Mouse (Mus musculus): ENCODE measurements around the gene Gramd1a. TPM values are rescaled to one million over a fixed set of nuclear protein-coding genes. Genes with fewer than 3 reads are reported as not detected.
A peak's percentile ranks its signal among the peaks of the same experiment; 100 is the strongest.

Gene Gramd1a
- polyA plus RNA-seq, 1 experiment from 2014 or later, result 21.2 TPM

DNA sequence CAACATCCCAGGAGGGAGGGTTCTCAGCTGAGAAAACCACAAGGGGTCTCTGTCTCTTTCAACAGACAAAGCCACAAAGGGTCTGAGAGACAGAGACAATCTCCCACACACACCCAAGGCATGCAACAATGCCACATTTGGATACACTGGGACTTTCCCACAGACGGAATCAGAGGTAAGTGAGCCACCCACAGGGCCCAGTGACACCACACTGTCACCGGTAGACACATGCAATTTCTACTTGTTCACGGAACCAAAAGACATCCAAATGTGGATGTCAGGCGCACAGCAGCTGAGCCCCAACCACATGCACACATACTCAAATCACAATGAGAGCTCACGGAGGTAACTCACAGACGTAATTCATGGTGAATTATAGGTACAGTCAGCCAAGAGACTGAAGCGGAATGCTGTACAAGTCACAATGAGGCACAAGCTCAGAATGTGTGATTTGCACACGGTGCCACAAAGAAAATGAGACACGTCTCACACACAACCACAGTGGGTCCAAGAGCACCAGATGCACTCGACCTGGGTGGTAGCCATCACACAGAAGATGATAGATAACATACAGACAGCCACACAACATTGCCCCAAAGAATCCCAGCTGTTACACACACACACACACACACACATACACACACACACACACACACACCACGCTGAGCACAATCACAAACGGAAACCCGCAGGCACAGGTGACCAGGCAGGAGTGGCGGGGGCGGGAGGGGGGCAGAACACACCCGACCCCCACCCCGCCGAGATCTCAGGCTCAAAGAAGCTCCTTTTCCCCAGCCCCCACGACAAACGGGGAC is 5.7 kb downstream of the Gramd1a start:
- H3K36me3 ChIP-seq, result peaks cover 8% of the 10 kb centered on the region
- peaks cover 66% of the 10 kb centered on the region for H3K4me1 ChIP-seq
- H3K4me3 ChIP-seq, result peak overlapping the region; percentile 73
- ATAC-seq, result no peak
- 4% methylated on average over 20 of the region's 20 CpGs for WGBS (ENCODE audit: insufficient replicate concordance)
- peak overlapping the region; percentile 81 for H3K9ac ChIP-seq
- H3K27me3 ChIP-seq (replicated peaks), result no peaks in the 10 kb centered on the region
- no peaks in the 10 kb centered on the region for H3K9me3 ChIP-seq (replicated peaks)
- H3K27ac ChIP-seq, result peak overlapping the region; percentile 83
- H3K4me2 ChIP-seq, result peak overlapping the region; percentile 91

DNA sequence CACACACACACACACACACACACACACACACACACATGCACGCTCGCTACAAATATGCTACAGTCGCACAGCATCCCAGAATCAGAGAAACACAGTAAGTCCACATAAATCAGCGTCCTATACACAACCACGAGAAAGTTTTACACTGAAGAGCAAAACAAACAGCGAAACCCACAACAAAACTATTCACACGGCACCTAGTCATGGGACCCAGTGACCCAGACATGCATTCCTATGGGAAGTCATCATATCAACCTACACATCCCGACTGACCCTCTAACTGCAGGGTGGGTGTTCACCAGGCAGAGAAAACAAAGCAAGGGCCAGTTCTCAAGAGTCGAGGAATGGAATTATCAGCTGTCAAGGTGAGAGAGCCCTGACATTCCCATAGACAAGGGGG is 6.4 kb downstream of the Gramd1a start:
- 37% methylated on average over 9 of the region's 9 CpGs for whole genome bisulfite sequencing (ENCODE audit: insufficient replicate concordance)
- Histone ChIP-seq H3K4me1 (peaks cover 66% of the 10 kb centered on the region), H3K4me2 (peak overlapping the region; percentile 91), H3K36me3 (peaks cover 10% of the 10 kb centered on the region), H3K9me3 (replicated peaks) (no peaks in the 10 kb centered on the region), H3K9ac (0 out of 2 replicates have a peak overlapping the region, but pooled peaks have one; percentile 18), H3K4me3 (peak overlapping the region; percentile 73), H3K27ac (no peak overlapping the region), H3K27me3 (replicated peaks) (no peaks in the 10 kb centered on the region)
- no peak for ATAC-seq

DNA sequence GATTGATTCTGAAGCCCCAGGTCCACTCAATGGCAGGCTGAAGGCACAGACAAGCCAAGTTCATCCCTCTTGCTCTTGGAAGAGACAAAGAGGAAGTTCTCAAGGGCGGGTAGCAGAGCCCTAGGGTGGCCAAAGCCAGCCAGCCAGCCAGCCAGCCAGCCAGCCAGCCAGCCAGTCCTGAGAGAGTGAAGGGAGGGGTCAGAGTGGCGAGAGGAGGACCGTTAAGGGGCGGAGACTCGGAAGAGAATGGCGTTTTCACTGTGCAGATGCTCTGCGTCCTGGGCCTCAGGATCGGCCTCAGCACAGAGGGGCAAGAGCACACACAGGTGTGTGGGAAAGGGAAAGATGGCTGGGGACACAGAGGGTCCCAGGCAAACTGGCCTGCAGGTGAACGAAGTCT is 6.9 kb downstream of the Gramd1a start:
- Histone ChIP-seq H3K4me2 (peak overlapping the region; percentile 91), H3K4me3 (peak overlapping the region; percentile 73), H3K9me3 (replicated peaks) (no peaks in the 10 kb centered on the region), H3K4me1 (peaks cover 66% of the 10 kb centered on the region), H3K36me3 (peaks cover 11% of the 10 kb centered on the region), H3K9ac (0 out of 2 replicates have a peak overlapping the region, but pooled peaks have one; percentile 19), H3K27ac (peak overlapping the region; percentile 50), H3K27me3 (replicated peaks) (no peaks in the 10 kb centered on the region)
- 7% methylated on average over 9 of the region's 9 CpGs for WGBS (ENCODE audit: insufficient replicate concordance)
- peak; percentile 38 for ATAC-seq

GRCm38 (mm10) chr7:31148086-31148485 is 7.6 kb downstream of the Gramd1a start:
- Histone ChIP-seq H3K4me1 (peaks cover 66% of the 10 kb centered on the region), H3K36me3 (peaks cover 17% of the 10 kb centered on the region), H3K9me3 (replicated peaks) (no peaks in the 10 kb centered on the region), H3K27me3 (replicated peaks) (no peaks in the 10 kb centered on the region), H3K4me3 (no peak overlapping the region), H3K4me2 (peak overlapping the region; percentile 91; the same call in 1 of the 2 replicates), H3K9ac (no peak overlapping the region), H3K27ac (peak overlapping the region; percentile 50)
- no peak for ATAC-seq
- 59% methylated on average over 3 of the region's 3 CpGs for WGBS (ENCODE audit: insufficient replicate concordance)

DNA sequence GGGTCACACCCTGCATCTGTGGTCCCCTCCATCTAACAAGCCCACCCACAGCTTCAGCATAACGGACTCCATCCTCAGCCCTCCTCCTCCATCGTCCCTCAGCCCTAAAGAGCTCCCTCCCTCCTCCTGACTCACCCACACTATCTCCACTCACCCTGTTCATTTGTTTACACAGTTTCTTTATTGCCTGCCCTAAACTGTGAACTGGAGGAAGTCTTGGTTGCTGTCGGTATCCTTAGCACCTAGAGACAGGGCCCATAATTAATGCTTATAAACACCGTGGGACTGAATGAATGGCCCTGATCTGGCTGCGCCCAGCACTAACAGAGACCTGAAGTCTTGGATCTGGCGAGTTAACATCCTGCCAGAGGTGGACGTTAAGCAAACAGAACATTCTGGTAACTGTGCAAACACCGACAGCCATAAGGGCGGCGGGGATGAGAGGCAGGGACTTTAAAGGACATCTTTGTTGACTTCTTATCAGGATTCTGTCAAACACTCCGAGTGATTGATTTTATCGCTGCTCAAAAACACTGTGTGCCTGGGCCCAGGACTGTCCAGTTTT is 10.0 kb downstream of the Gramd1a start:
- Histone ChIP-seq H3K4me3 (no peak overlapping the region), H3K9me3 (replicated peaks) (no peaks in the 10 kb centered on the region), H3K4me1 (peaks cover 53% of the 10 kb centered on the region), H3K36me3 (peaks cover 41% of the 10 kb centered on the region), H3K4me2 (no peak overlapping the region), H3K9ac (no peak overlapping the region), H3K27me3 (replicated peaks) (no peaks in the 10 kb centered on the region), H3K27ac (no peak overlapping the region)
- 64% methylated on average over 12 of the region's 12 CpGs for WGBS (ENCODE audit: insufficient replicate concordance)
- ATAC-seq, result no peak

GRCm38 (mm10) chr7:31144886-31145285 is 10.8 kb downstream of the Gramd1a start:
- 92% methylated on average over 16 of the region's 16 CpGs for WGBS (ENCODE audit: insufficient replicate concordance)
- Histone ChIP-seq H3K9me3 (replicated peaks) (no peaks in the 10 kb centered on the region), H3K4me3 (no peak overlapping the region), H3K36me3 (peaks cover 49% of the 10 kb centered on the region), H3K27ac (no peak overlapping the region), H3K4me1 (peaks cover 49% of the 10 kb centered on the region), H3K27me3 (replicated peaks) (no peaks in the 10 kb centered on the region), H3K4me2 (no peak overlapping the region), H3K9ac (no peak overlapping the region)
- ATAC-seq, result no peak

DNA sequence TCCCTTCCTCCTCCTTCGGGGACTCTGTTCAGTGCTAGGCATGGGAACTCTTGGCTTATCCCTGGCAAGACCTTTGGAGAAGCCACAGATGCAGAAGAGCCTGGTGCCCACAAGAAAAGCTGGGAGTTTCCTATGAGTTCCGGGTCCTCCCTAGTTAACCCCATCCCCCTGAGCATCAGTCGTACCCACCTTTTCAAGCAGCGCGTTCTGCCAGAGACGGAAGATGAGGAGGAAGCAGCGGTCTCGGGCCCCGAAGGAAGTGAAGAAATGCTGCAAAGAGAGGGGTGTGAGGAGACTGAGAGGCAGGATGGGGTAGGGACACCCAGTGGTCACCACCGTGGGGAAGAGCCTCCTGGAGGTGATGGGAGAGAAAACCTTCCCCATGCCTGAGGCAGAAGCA is 14.8 kb downstream of the Gramd1a start:
- H3K9ac ChIP-seq, result no peak overlapping the region
- H3K27me3 ChIP-seq (replicated peaks), result no peaks in the 10 kb centered on the region
- no peak overlapping the region for H3K4me3 ChIP-seq
- H3K4me1 ChIP-seq, result peaks cover 11% of the 10 kb centered on the region; the same call in 1 of the 2 replicates
- H3K36me3 ChIP-seq, result peaks cover 84% of the 10 kb centered on the region
- WGBS (ENCODE audit: insufficient replicate concordance), result 84% methylated on average over 10 of the region's 10 CpGs
- H3K4me2 ChIP-seq, result no peak overlapping the region
- ATAC-seq, result no peak
- H3K27ac ChIP-seq, result no peak overlapping the region
- no peaks in the 10 kb centered on the region for H3K9me3 ChIP-seq (replicated peaks)

DNA sequence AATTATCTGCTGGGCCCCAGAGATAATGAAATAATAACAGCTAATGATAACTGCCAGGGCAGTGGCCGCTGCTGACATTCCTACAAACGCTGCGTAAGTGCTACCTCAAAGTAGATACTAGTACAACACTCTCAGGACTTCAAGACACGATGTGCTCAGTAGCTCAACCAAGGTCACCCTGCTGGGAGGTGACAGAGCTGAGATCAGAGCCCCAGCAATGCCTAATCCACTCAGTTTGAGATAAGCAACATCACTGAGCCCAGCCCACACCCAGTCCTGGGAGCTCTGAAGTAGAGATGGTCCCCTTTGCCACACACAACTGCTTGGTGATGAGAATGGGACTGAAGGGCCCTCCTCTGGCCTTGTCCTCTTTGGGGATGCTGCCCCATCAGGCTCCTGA is 15.4 kb downstream of the Gramd1a start:
- Histone ChIP-seq H3K4me3 (no peak overlapping the region), H3K9me3 (replicated peaks) (no peaks in the 10 kb centered on the region), H3K4me1 (peaks cover 6% of the 10 kb centered on the region; the same call in 1 of the 2 replicates), H3K27me3 (replicated peaks) (no peaks in the 10 kb centered on the region), H3K27ac (no peak overlapping the region), H3K4me2 (no peak overlapping the region), H3K36me3 (peaks cover 89% of the 10 kb centered on the region), H3K9ac (no peak overlapping the region)
- WGBS (ENCODE audit: insufficient replicate concordance), result 74% methylated on average over 4 of the region's 4 CpGs
- ATAC-seq, result no peak

DNA sequence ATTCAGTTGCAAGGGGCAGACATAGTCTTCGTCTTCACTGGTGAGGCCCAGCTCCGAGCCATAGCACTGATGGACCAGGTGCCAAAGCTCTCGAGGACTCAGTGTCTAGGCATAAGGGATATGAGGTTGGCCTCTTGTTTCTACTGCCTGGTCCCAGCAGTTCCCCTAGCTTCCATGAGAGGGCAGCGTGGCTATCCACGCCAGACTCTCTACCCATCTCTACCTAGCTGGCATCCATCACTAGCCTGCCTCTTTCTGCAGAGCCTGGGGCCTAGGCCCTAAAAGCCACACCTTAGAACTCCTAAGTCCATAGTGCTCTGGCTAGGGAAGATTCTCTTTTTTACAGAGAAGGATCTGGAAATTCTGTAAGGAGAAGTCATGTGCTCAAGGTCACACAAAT is 15.9 kb downstream of the Gramd1a start:
- H3K9ac ChIP-seq, result no peak overlapping the region
- H3K27me3 ChIP-seq (replicated peaks), result no peaks in the 10 kb centered on the region
- H3K4me1 ChIP-seq, result 0 out of 2 replicates have a peak, but pooled peaks cover 4% of the 10 kb centered on the region
- WGBS (ENCODE audit: insufficient replicate concordance), result 63% methylated on average over 5 of the region's 5 CpGs
- H3K36me3 ChIP-seq, result peaks cover 89% of the 10 kb centered on the region
- no peak overlapping the region for H3K4me3 ChIP-seq
- no peak overlapping the region for H3K27ac ChIP-seq
- no peak overlapping the region for H3K4me2 ChIP-seq
- peak; percentile 30; the same call in 1 of the 2 replicates for ATAC-seq
- no peaks in the 10 kb centered on the region for H3K9me3 ChIP-seq (replicated peaks)

- 82% methylated on average over 10 of the region's 10 CpGs for WGBS (ENCODE audit: insufficient replicate concordance)
- Histone ChIP-seq H3K9ac (no peak overlapping the region), H3K9me3 (replicated peaks) (no peaks in the 10 kb centered on the region)
Observed at GRCm38 (mm10) chr7:31135717-31136116, 20.0 kb downstream of the Gramd1a start.

DNA sequence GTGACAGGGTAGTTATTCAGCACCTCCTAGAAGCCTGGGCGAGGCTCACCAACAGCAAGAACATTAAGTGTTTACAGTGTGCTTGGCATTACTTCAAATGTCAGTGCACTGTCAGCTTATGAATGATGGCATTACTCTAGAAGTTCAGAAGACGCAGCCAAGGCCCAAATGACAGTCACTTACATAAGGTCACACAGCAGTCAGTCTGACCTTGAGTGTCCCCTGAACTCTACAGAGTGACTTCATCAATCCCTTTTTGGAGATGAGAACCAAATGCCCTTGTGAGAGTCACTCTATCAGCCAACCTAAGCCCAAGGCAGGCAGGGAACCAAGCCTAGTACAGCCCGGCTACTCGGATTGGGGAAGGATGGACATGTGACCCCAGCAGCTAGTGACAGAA is 23.8 kb downstream of the Gramd1a start:
- Histone ChIP-seq H3K36me3 (peaks cover 88% of the 10 kb centered on the region), H3K27ac (no peak overlapping the region), H3K9ac (no peak overlapping the region), H3K4me2 (no peak overlapping the region), H3K4me1 (peaks cover 3% of the 10 kb centered on the region; the same call in 1 of the 2 replicates), H3K27me3 (replicated peaks) (peaks cover 23% of the 10 kb centered on the region), H3K4me3 (no peak overlapping the region), H3K9me3 (replicated peaks) (no peaks in the 10 kb centered on the region)
- 82% methylated on average over 4 of the region's 4 CpGs for WGBS (ENCODE audit: insufficient replicate concordance)
- no peak for ATAC-seq

More at GRCm38 (mm10) chr7:31135717-31136116, 20.0 kb downstream of the Gramd1a start:
- 0 out of 2 replicates have a peak, but pooled peaks cover 4% of the 10 kb centered on the region for H3K4me1 ChIP-seq
- no peak overlapping the region for H3K27ac ChIP-seq
- peaks cover 98% of the 10 kb centered on the region for H3K36me3 ChIP-seq
- no peaks in the 10 kb centered on the region for H3K27me3 ChIP-seq (replicated peaks)
- H3K4me2 ChIP-seq, result no peak overlapping the region
- ATAC-seq, result no peak
- H3K4me3 ChIP-seq, result no peak overlapping the region

DNA sequence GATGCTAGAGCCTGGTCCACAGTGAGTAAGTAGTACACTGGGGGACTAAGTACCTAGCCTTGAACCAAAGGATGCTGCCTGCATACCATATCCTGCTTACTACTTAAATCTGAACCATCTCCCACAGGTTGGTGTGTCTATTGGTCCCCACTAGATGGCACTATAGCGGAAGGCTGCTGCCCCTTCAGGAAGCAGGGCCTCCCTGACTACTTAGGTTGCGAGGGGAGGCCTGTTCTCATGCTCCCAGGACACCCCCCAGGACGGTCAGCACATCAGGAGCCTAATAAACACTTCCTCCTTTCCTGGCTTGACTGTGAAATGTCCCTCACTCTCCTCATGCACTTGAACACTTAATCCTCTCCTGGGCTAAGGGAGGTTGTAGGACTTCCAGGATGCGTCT is 24.9 kb downstream of the Gramd1a start:
- Histone ChIP-seq H3K4me2 (no peak overlapping the region), H3K9ac (no peak overlapping the region), H3K36me3 (peaks cover 77% of the 10 kb centered on the region), H3K4me1 (peaks cover 11% of the 10 kb centered on the region; the same call in 1 of the 2 replicates), H3K9me3 (replicated peaks) (no peaks in the 10 kb centered on the region), H3K27ac (no peak overlapping the region), H3K27me3 (replicated peaks) (peaks cover 33% of the 10 kb centered on the region), H3K4me3 (no peak overlapping the region)
- WGBS (ENCODE audit: insufficient replicate concordance), result 30% methylated on average over 4 of the region's 4 CpGs
- no peak for ATAC-seq
